Mouse (Mus musculus): ENCODE measurements around the gene Phactr2. TPM values are rescaled to one million over a fixed set of nuclear protein-coding genes. Genes with fewer than 3 reads are reported as not detected.

The Phactr2 gene
- polyA plus RNA-seq, 1 experiment from 2014 or later = 41.5 TPM

DNA sequence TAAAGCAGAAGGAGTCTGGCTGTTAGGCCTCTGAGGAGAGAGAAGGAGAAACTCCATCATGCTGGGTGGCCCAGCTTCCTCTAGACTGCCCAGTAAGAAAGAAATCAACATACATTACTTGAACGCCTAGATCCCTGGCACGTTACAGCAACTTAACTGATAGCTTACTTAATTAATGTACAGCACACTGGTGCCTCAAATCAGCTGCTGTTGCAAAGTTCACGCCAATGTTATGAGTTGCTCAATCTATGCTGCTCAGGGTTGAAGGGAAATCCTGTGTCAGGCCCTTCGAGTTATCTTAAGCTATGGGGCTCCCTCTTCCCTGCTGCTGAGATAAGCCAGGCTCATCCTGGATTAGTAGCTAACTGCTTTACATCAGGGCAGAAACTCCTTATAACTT is 233.8 kb downstream of the Phactr2 start:
- Histone ChIP-seq H3K4me2 (replicated peaks; ENCODE audit: low read depth, low read length) (no peak overlapping the region), H3K27me3 (ENCODE audit: control insufficient read depth, insufficient read depth, low read length) (no peaks in the 10 kb centered on the region), H3K4me1 (ENCODE audit: control insufficient read depth, insufficient read depth, low read length) (no peaks in the 10 kb centered on the region; the same call in 1 of the 2 replicates), H3K36me3 (ENCODE audit: control insufficient read depth, insufficient read depth, low read length) (peaks cover 27% of the 10 kb centered on the region; the same call in 1 of the 2 replicates), H3K9me3 (ENCODE audit: control insufficient read depth, low read length) (no peaks in the 10 kb centered on the region), H3K9ac (ENCODE audit: low read depth, low read length) (no peak overlapping the region), H3K4me3 (ENCODE audit: low read length) (no peak overlapping the region), H3K27ac (ENCODE audit: low read depth, low read length) (no peak overlapping the region; the same call in 1 of the 2 replicates)
- WGBS = 85% methylated on average over 4 of the region's 4 CpGs
- no peak for ATAC-seq (ENCODE audit: low FRiP score, low TSS enrichment)

- no peak for ATAC-seq (ENCODE audit: low FRiP score, low TSS enrichment)
- Histone ChIP-seq H3K9me3 (ENCODE audit: control insufficient read depth, low read length) (no peaks in the 10 kb centered on the region), H3K27me3 (ENCODE audit: control insufficient read depth, insufficient read depth, low read length) (no peaks in the 10 kb centered on the region), H3K4me3 (ENCODE audit: low read length) (no peak overlapping the region), H3K36me3 (ENCODE audit: control insufficient read depth, insufficient read depth, low read length) (peaks cover 23% of the 10 kb centered on the region; the same call in 1 of the 2 replicates), H3K27ac (ENCODE audit: low read depth, low read length) (no peak overlapping the region), H3K4me1 (ENCODE audit: control insufficient read depth, insufficient read depth, low read length) (no peaks in the 10 kb centered on the region), H3K4me2 (replicated peaks; ENCODE audit: low read depth, low read length) (no peak overlapping the region), H3K9ac (ENCODE audit: low read depth, low read length) (no peak overlapping the region)
- 81% methylated on average over 4 of the region's 4 CpGs for WGBS
These were observed 236.0 kb downstream of the Phactr2 start for GRCm38 (mm10) chr10:13238188-13238587.

GRCm38 (mm10) chr10:13236866-13237265 is 237.3 kb downstream of the Phactr2 start:
- H3K27ac ChIP-seq (ENCODE audit: low read depth, low read length) = no peak overlapping the region
- H3K4me3 ChIP-seq (ENCODE audit: low read length) = no peak overlapping the region
- WGBS = 95% methylated on average over 5 of the region's 5 CpGs
- no peak overlapping the region for H3K4me2 ChIP-seq (replicated peaks; ENCODE audit: low read depth, low read length)
- no peak for ATAC-seq (ENCODE audit: low FRiP score, low TSS enrichment)
- no peaks in the 10 kb centered on the region for H3K27me3 ChIP-seq (ENCODE audit: control insufficient read depth, insufficient read depth, low read length)
- no peaks in the 10 kb centered on the region for H3K9me3 ChIP-seq (ENCODE audit: control insufficient read depth, low read length)
- H3K4me1 ChIP-seq (ENCODE audit: control insufficient read depth, insufficient read depth, low read length) = 0 out of 2 replicates have a peak, but pooled peaks cover 4% of the 10 kb centered on the region
- peaks cover 23% of the 10 kb centered on the region; the same call in 1 of the 2 replicates for H3K36me3 ChIP-seq (ENCODE audit: control insufficient read depth, insufficient read depth, low read length)
- no peak overlapping the region for H3K9ac ChIP-seq (ENCODE audit: low read depth, low read length)

DNA sequence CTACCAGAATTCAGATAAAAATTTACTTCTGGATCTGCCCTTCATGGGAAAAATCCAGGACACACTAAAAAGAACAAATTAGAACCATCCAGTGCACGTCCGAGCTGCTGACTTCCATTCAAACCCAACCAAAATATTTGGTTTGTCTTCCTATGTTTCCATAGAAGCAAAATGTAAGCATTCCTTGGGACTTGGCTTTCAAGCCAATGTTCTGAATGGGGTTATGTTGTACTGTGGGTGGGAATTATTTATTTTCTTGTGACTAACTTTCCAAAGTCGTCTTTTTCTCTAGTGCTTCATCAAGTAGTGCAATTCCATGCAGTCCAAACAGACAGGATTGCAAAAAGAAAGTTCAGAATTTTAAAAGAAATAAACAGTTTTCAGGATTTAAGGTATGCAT is 239.7 kb downstream of the Phactr2 start:
- Histone ChIP-seq H3K4me1 (ENCODE audit: control insufficient read depth, insufficient read depth, low read length) (0 out of 2 replicates have a peak, but pooled peaks cover 4% of the 10 kb centered on the region), H3K4me2 (replicated peaks; ENCODE audit: low read depth, low read length) (no peak overlapping the region), H3K9me3 (ENCODE audit: control insufficient read depth, low read length) (no peaks in the 10 kb centered on the region), H3K27ac (ENCODE audit: low read depth, low read length) (no peak overlapping the region), H3K9ac (ENCODE audit: low read depth, low read length) (no peak overlapping the region), H3K27me3 (ENCODE audit: control insufficient read depth, insufficient read depth, low read length) (no peaks in the 10 kb centered on the region), H3K4me3 (ENCODE audit: low read length) (no peak overlapping the region), H3K36me3 (ENCODE audit: control insufficient read depth, insufficient read depth, low read length) (peaks cover 26% of the 10 kb centered on the region; the same call in 1 of the 2 replicates)
- 52% methylated on average over 3 of the region's 3 CpGs for WGBS
- no peak for ATAC-seq (ENCODE audit: low FRiP score, low TSS enrichment)

GRCm38 (mm10) chr10:13233941-13234340 is 240.3 kb downstream of the Phactr2 start:
- Histone ChIP-seq H3K36me3 (ENCODE audit: control insufficient read depth, insufficient read depth, low read length) (peaks cover 23% of the 10 kb centered on the region; the same call in 1 of the 2 replicates), H3K4me2 (replicated peaks; ENCODE audit: low read depth, low read length) (no peak overlapping the region), H3K27me3 (ENCODE audit: control insufficient read depth, insufficient read depth, low read length) (no peaks in the 10 kb centered on the region), H3K27ac (ENCODE audit: low read depth, low read length) (no peak overlapping the region), H3K9ac (ENCODE audit: low read depth, low read length) (no peak overlapping the region), H3K4me1 (ENCODE audit: control insufficient read depth, insufficient read depth, low read length) (0 out of 2 replicates have a peak, but pooled peaks cover 4% of the 10 kb centered on the region), H3K4me3 (ENCODE audit: low read length) (no peak overlapping the region), H3K9me3 (ENCODE audit: control insufficient read depth, low read length) (no peaks in the 10 kb centered on the region)
- ATAC-seq (ENCODE audit: low FRiP score, low TSS enrichment) = no peak
- WGBS = 58% methylated on average over 10 of the region's 10 CpGs

DNA sequence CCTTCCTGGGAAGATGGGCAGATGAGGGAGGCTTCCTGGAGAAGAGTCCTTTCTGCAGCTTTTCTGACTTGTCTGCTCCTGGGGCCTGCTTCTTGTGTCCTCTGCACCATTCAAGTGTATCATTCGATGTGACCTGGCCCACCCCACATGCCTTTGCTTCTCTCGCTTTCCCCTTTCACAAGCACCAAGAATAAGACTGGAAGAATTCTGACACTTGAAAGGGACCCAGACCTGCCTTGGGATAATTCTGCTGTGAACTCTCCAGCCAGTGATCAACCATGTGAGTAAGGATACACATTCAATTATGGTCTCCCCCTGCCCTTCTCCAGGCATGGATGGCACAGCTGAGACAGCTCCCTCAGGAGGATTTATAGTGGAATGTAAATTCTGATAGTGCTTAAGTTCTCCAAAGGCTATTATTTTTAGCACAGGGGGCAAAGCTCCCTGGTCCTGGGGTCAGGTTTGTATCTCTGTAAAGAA is 241.0 kb downstream of the Phactr2 start:
- Histone ChIP-seq H3K27me3 (ENCODE audit: control insufficient read depth, insufficient read depth, low read length) (no peaks in the 10 kb centered on the region), H3K4me3 (ENCODE audit: low read length) (no peak overlapping the region), H3K4me1 (ENCODE audit: control insufficient read depth, insufficient read depth, low read length) (0 out of 2 replicates have a peak, but pooled peaks cover 4% of the 10 kb centered on the region), H3K4me2 (replicated peaks; ENCODE audit: low read depth, low read length) (no peak overlapping the region), H3K9ac (ENCODE audit: low read depth, low read length) (no peak overlapping the region), H3K36me3 (ENCODE audit: control insufficient read depth, insufficient read depth, low read length) (peaks cover 19% of the 10 kb centered on the region; the same call in 1 of the 2 replicates), H3K9me3 (ENCODE audit: control insufficient read depth, low read length) (no peaks in the 10 kb centered on the region), H3K27ac (ENCODE audit: low read depth, low read length) (peak overlapping the region; percentile 42; the same call in 1 of the 2 replicates)
- WGBS = 46% methylated on average over 2 of the region's 2 CpGs
- ATAC-seq (ENCODE audit: low FRiP score, low TSS enrichment) = peak; percentile 84

GRCm38 (mm10) chr10:13232443-13233142 is 241.6 kb downstream of the Phactr2 start:
- Histone ChIP-seq H3K9me3 (ENCODE audit: control insufficient read depth, low read length) (no peaks in the 10 kb centered on the region), H3K27ac (ENCODE audit: low read depth, low read length) (peak overlapping the region; percentile 42; the same call in 1 of the 2 replicates), H3K4me2 (replicated peaks; ENCODE audit: low read depth, low read length) (no peak overlapping the region), H3K27me3 (ENCODE audit: control insufficient read depth, insufficient read depth, low read length) (no peaks in the 10 kb centered on the region), H3K4me1 (ENCODE audit: control insufficient read depth, insufficient read depth, low read length) (0 out of 2 replicates have a peak, but pooled peaks cover 4% of the 10 kb centered on the region), H3K4me3 (ENCODE audit: low read length) (no peak overlapping the region), H3K36me3 (ENCODE audit: control insufficient read depth, insufficient read depth, low read length) (peaks cover 17% of the 10 kb centered on the region; the same call in 1 of the 2 replicates), H3K9ac (ENCODE audit: low read depth, low read length) (no peak overlapping the region)
- WGBS = 49% methylated on average over 9 of the region's 9 CpGs
- no peak; the same call in 1 of the 2 replicates for ATAC-seq (ENCODE audit: low FRiP score, low TSS enrichment)

- 0 out of 2 replicates have a peak, but pooled peaks cover 4% of the 10 kb centered on the region for H3K4me1 ChIP-seq (ENCODE audit: control insufficient read depth, insufficient read depth, low read length)
- H3K9me3 ChIP-seq (ENCODE audit: control insufficient read depth, low read length) = no peaks in the 10 kb centered on the region
- no peak overlapping the region for H3K27ac ChIP-seq (ENCODE audit: low read depth, low read length)
- peaks cover 9% of the 10 kb centered on the region; the same call in 1 of the 2 replicates for H3K36me3 ChIP-seq (ENCODE audit: control insufficient read depth, insufficient read depth, low read length)
- no peak overlapping the region for H3K4me3 ChIP-seq (ENCODE audit: low read length)
- H3K27me3 ChIP-seq (ENCODE audit: control insufficient read depth, insufficient read depth, low read length) = no peaks in the 10 kb centered on the region
- no peak overlapping the region for H3K9ac ChIP-seq (ENCODE audit: low read depth, low read length)
- no peak for ATAC-seq (ENCODE audit: low FRiP score, low TSS enrichment)
- no peak overlapping the region for H3K4me2 ChIP-seq (replicated peaks; ENCODE audit: low read depth, low read length)
- 93% methylated on average over 7 of the region's 7 CpGs for WGBS
These were observed 243.5 kb downstream of the Phactr2 start for GRCm38 (mm10) chr10:13230716-13231115.

Measured in kidney, embryonic 14.5 days (tissue).